Mouse (Mus musculus): ENCODE measurements around the gene Atp13a1. TPM values are rescaled to one million over a fixed set of nuclear protein-coding genes. Genes with fewer than 3 reads are reported as not detected.

Gene Atp13a1
- polyA plus RNA-seq, 1 experiment from 2014 or later = 50.0 TPM

- 0 out of 2 replicates have a peak, but pooled peaks cover 3% of the 10 kb centered on the region for H3K4me1 ChIP-seq (ENCODE audit: control insufficient read depth, insufficient read depth, low read length)
- no peak overlapping the region for H3K9ac ChIP-seq (ENCODE audit: low read depth, low read length)
- no peaks in the 10 kb centered on the region for H3K9me3 ChIP-seq (ENCODE audit: control insufficient read depth, low read length)
- peaks cover 39% of the 10 kb centered on the region for H3K36me3 ChIP-seq (ENCODE audit: control insufficient read depth, insufficient read depth, low read length)
- WGBS = 94% methylated on average over 9 of the region's 9 CpGs
- no peak overlapping the region for H3K4me2 ChIP-seq (ENCODE audit: low read depth, low read length)
- ATAC-seq = no peak
- H3K27me3 ChIP-seq (replicated peaks; ENCODE audit: control insufficient read depth, insufficient read depth, low read length) = no peaks in the 10 kb centered on the region
- H3K4me3 ChIP-seq (ENCODE audit: low read length) = no peak overlapping the region
- H3K27ac ChIP-seq (ENCODE audit: low read length) = no peak overlapping the region
Measured at GRCm38 (mm10) chr8:69805491-69805890, 14.5 kb downstream of the Atp13a1 start.

DNA sequence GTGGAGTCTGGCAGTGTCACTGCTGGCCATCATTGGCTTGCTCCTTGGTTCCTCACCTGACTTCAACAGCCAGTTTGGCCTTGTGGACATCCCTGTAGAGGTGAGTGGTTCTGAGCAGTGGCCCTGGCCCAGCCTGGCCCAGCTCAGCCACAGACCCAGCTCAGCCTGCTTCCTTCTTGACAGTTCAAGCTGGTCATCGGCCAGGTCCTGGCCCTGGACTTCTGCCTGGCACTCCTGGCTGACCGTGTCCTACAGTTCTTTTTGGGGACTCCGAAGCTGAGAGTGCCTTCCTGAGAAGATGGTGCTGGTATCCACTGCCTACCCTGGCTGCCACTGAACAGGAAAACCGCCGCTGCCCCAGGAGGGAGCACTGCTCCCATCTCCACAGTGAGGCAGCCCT lies 16.3 kb downstream of the Atp13a1 start:
- H3K27me3 ChIP-seq (replicated peaks; ENCODE audit: control insufficient read depth, insufficient read depth, low read length) = no peaks in the 10 kb centered on the region
- H3K9ac ChIP-seq (ENCODE audit: low read depth, low read length) = no peak overlapping the region
- no peak overlapping the region for H3K4me3 ChIP-seq (ENCODE audit: low read length)
- WGBS = 93% methylated on average over 5 of the region's 5 CpGs
- no peak overlapping the region for H3K27ac ChIP-seq (ENCODE audit: low read length)
- peaks cover 30% of the 10 kb centered on the region for H3K36me3 ChIP-seq (ENCODE audit: control insufficient read depth, insufficient read depth, low read length)
- no peak for ATAC-seq
- H3K4me2 ChIP-seq (ENCODE audit: low read depth, low read length) = no peak overlapping the region
- 0 out of 2 replicates have a peak, but pooled peaks cover 3% of the 10 kb centered on the region for H3K4me1 ChIP-seq (ENCODE audit: control insufficient read depth, insufficient read depth, low read length)
- H3K9me3 ChIP-seq (ENCODE audit: control insufficient read depth, low read length) = no peaks in the 10 kb centered on the region

GRCm38 (mm10) chr8:69808094-69808863 lies 17.3 kb downstream of the Atp13a1 start, which contains the start of gene Gmip:
Gene Gmip (plus strand): TSS chr8:69808679.
- Histone ChIP-seq H3K27ac (ENCODE audit: low read length) (no peak within 1 kb of the TSS), H3K4me1 (ENCODE audit: control insufficient read depth, insufficient read depth, low read length) (0 out of 2 replicates have a peak, but pooled peaks cover 3% of the 10 kb centered on the region), H3K9me3 (ENCODE audit: control insufficient read depth, low read length) (no peaks in the 10 kb centered on the region), H3K36me3 (ENCODE audit: control insufficient read depth, insufficient read depth, low read length) (peaks cover 24% of the 10 kb centered on the region), H3K9ac (ENCODE audit: low read depth, low read length) (peak within 1 kb of the TSS; percentile 74), H3K4me2 (ENCODE audit: low read depth, low read length) (peak within 1 kb of the TSS; percentile 98), H3K4me3 (ENCODE audit: low read length) (peak within 1 kb of the TSS; percentile 66), H3K27me3 (replicated peaks; ENCODE audit: control insufficient read depth, insufficient read depth, low read length) (no peaks in the 10 kb centered on the region)
- WGBS = 5% methylated on average over 28 of the region's 28 CpGs
- peak; percentile 86 for ATAC-seq

- H3K27ac ChIP-seq (ENCODE audit: low read length) = no peak overlapping the region
- H3K36me3 ChIP-seq (ENCODE audit: control insufficient read depth, insufficient read depth, low read length) = peaks cover 19% of the 10 kb centered on the region
- 2% methylated on average over 23 of the region's 23 CpGs for WGBS
- H3K4me3 ChIP-seq (ENCODE audit: low read length) = peak overlapping the region; percentile 66
- ATAC-seq = peak; percentile 62
- H3K4me1 ChIP-seq (ENCODE audit: control insufficient read depth, insufficient read depth, low read length) = 0 out of 2 replicates have a peak, but pooled peaks cover 3% of the 10 kb centered on the region
- peak overlapping the region; percentile 98 for H3K4me2 ChIP-seq (ENCODE audit: low read depth, low read length)
- no peaks in the 10 kb centered on the region for H3K9me3 ChIP-seq (ENCODE audit: control insufficient read depth, low read length)
- peak overlapping the region; percentile 74 for H3K9ac ChIP-seq (ENCODE audit: low read depth, low read length)
- no peaks in the 10 kb centered on the region for H3K27me3 ChIP-seq (replicated peaks; ENCODE audit: control insufficient read depth, insufficient read depth, low read length)
Measured at GRCm38 (mm10) chr8:69808864-69809403, 18.0 kb downstream of the Atp13a1 start.

DNA sequence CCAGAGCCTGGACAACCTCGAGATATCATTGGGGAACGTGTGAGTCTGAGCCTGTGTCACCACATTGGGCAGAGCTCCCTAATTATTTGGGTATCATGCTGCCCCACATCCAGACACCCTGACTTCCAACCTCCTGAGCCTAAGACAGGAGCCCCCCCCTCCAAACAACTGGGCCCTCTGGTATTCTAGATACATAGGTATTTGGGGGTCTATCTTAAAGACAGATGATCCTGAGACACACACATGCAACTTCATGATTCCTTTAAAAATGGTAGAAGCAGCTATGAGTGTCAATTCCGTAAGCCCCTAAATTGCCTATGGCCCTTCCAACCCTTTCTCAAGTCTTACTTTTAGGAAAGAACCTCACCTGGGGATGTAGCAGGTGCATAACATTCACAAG lies 18.9 kb downstream of the Atp13a1 start:
- Histone ChIP-seq H3K4me2 (ENCODE audit: low read depth, low read length) (no peak overlapping the region), H3K36me3 (ENCODE audit: control insufficient read depth, insufficient read depth, low read length) (peaks cover 22% of the 10 kb centered on the region), H3K9me3 (ENCODE audit: control insufficient read depth, low read length) (no peaks in the 10 kb centered on the region)

GRCm38 (mm10) chr8:69814881-69815280 lies 23.9 kb downstream of the Atp13a1 start:
- 81% methylated on average over 2 of the region's 2 CpGs for WGBS
- H3K4me1 ChIP-seq (ENCODE audit: control insufficient read depth, insufficient read depth, low read length) = no peaks in the 10 kb centered on the region
- H3K27me3 ChIP-seq (replicated peaks; ENCODE audit: control insufficient read depth, insufficient read depth, low read length) = no peaks in the 10 kb centered on the region
- H3K9me3 ChIP-seq (ENCODE audit: control insufficient read depth, low read length) = no peaks in the 10 kb centered on the region
- no peak overlapping the region for H3K4me3 ChIP-seq (ENCODE audit: low read length)
- ATAC-seq = no peak
- H3K36me3 ChIP-seq (ENCODE audit: control insufficient read depth, insufficient read depth, low read length) = peaks cover 4% of the 10 kb centered on the region; the same call in 1 of the 2 replicates
- H3K27ac ChIP-seq (ENCODE audit: low read length) = no peak overlapping the region
- H3K9ac ChIP-seq (ENCODE audit: low read depth, low read length) = no peak overlapping the region
- no peak overlapping the region for H3K4me2 ChIP-seq (ENCODE audit: low read depth, low read length)

More for the DNA sequence above, 18.9 kb downstream of the Atp13a1 start:
- Histone ChIP-seq H3K4me3 (ENCODE audit: low read length) (no peak overlapping the region), H3K27me3 (replicated peaks; ENCODE audit: control insufficient read depth, insufficient read depth, low read length) (no peaks in the 10 kb centered on the region), H3K9ac (ENCODE audit: low read depth, low read length) (no peak overlapping the region), H3K27ac (ENCODE audit: low read length) (no peak overlapping the region), H3K4me1 (ENCODE audit: control insufficient read depth, insufficient read depth, low read length) (0 out of 2 replicates have a peak, but pooled peaks cover 3% of the 10 kb centered on the region)
- WGBS = 56% methylated on average over 3 of the region's 3 CpGs
- no peak for ATAC-seq

DNA sequence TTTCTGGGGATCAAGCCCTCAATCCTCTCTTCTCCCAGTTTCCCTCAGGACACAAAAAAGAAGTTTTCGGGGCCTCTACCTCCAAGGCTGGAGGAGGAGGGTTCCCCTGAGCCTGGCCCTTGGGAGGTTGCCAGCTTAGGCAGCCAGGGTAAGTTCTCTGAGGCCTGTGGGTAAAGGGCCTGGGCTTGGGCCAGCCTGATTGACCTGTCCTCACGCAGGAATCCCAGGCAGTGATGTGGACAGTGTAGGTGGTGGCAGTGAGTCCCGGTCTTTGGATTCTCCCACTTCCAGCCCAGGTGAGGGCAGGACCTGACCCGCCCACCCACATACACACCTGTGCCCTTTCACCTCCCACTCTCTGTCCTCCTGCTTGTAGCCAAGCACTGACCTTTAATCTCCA lies 24.4 kb downstream of the Atp13a1 start:
- Histone ChIP-seq H3K9ac (ENCODE audit: low read depth, low read length) (no peak overlapping the region), H3K27me3 (replicated peaks; ENCODE audit: control insufficient read depth, insufficient read depth, low read length) (no peaks in the 10 kb centered on the region), H3K36me3 (ENCODE audit: control insufficient read depth, insufficient read depth, low read length) (peaks cover 4% of the 10 kb centered on the region; the same call in 1 of the 2 replicates), H3K9me3 (ENCODE audit: control insufficient read depth, low read length) (no peaks in the 10 kb centered on the region), H3K4me1 (ENCODE audit: control insufficient read depth, insufficient read depth, low read length) (no peaks in the 10 kb centered on the region), H3K4me2 (ENCODE audit: low read depth, low read length) (no peak overlapping the region), H3K4me3 (ENCODE audit: low read length) (no peak overlapping the region), H3K27ac (ENCODE audit: low read length) (no peak overlapping the region)
- ATAC-seq = no peak
- WGBS = 91% methylated on average over 4 of the region's 4 CpGs

DNA sequence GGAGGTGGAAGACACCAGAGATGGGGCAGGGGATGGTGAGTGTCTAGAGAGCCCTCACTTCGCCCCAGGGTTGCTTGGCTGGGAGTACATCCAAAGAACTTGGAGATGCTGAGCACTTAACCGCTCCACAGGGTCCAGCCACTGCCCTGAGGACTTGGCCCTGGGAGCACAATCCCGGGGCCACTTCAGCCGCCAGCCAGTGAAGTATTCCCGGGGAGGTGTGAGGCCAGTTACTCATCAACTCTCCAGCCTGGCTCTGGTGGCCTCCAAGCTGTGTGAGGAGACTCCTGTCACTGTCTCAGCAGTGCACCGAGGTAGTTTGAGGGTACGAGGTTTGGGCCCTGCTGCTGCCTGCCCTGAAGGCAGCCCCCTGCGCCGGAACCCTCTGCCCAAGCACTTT lies 29.5 kb downstream of the Atp13a1 start:
- Histone ChIP-seq H3K36me3 (ENCODE audit: control insufficient read depth, insufficient read depth, low read length) (no peaks in the 10 kb centered on the region; the same call in 1 of the 2 replicates), H3K9me3 (ENCODE audit: control insufficient read depth, low read length) (no peaks in the 10 kb centered on the region), H3K4me2 (ENCODE audit: low read depth, low read length) (no peak overlapping the region), H3K27ac (ENCODE audit: low read length) (no peak overlapping the region), H3K27me3 (replicated peaks; ENCODE audit: control insufficient read depth, insufficient read depth, low read length) (no peaks in the 10 kb centered on the region), H3K9ac (ENCODE audit: low read depth, low read length) (no peak overlapping the region), H3K4me3 (ENCODE audit: low read length) (no peak overlapping the region), H3K4me1 (ENCODE audit: control insufficient read depth, insufficient read depth, low read length) (peaks cover 13% of the 10 kb centered on the region)
- ATAC-seq = no peak
- WGBS = 80% methylated on average over 9 of the region's 9 CpGs

GRCm38 (mm10) chr8:69821971-69822385 lies 31.0 kb downstream of the Atp13a1 start:
- Histone ChIP-seq H3K4me3 (ENCODE audit: low read length) (peak overlapping the region; percentile 69), H3K4me1 (ENCODE audit: control insufficient read depth, insufficient read depth, low read length) (peaks cover 13% of the 10 kb centered on the region), H3K27me3 (replicated peaks; ENCODE audit: control insufficient read depth, insufficient read depth, low read length) (no peaks in the 10 kb centered on the region), H3K27ac (ENCODE audit: low read length) (no peak overlapping the region; the same call in 1 of the 2 replicates), H3K36me3 (ENCODE audit: control insufficient read depth, insufficient read depth, low read length) (no peaks in the 10 kb centered on the region), H3K9ac (ENCODE audit: low read depth, low read length) (peak overlapping the region; percentile 80), H3K9me3 (ENCODE audit: control insufficient read depth, low read length) (no peaks in the 10 kb centered on the region), H3K4me2 (ENCODE audit: low read depth, low read length) (peak overlapping the region; percentile 94)
- peak; percentile 68 for ATAC-seq
- under 1% methylated on average over 15 of the region's 22 CpGs for WGBS
